Mouse (Mus musculus): ENCODE data around the gene Fads6.

- no peak for TF ChIP-seq CHD2 (IDR thresholded peaks at IDR 0.05; ENCODE audit: low read depth, low read length)
- TF ChIP-seq HCFC1 (IDR thresholded peaks at IDR 0.05; ENCODE audit: borderline replicate concordance, insufficient read depth, low read length) = no peak
Observed at GRCm38 (mm10) chr11:115282295-115282694, 15.2 kb downstream of the Fads6 start.
